In genomic region chr15:103015406-103016166, GRCm38 (mm10) we compare ENCODE assay signal across 12 mouse cellular contexts. TPM values are rescaled to one million over a fixed set of nuclear protein-coding genes. Genes with fewer than 3 reads are reported as not detected.
DNase-seq lines count a peak whose midpoint lies in the region; ATAC-seq and TF ChIP-seq lines count a peak whose summit lies in the region.
"Had no signal": no experiment of that assay in that cellular context is flagged by ENCODE, and none has a peak within 500 bp of the region (broad histone marks: within the 10 kb centered on the region; RNA-seq: fewer than 3 reads in every experiment).

No protein-coding gene starts in this region.

- no peaks in the 10 kb centered on the region; the same call in none of the 2 replicates for H3K36me3 ChIP-seq in kidney, embryonic 14.5 days (ENCODE audit: control insufficient read depth, insufficient read depth, low read length)
- H3K36me3 ChIP-seq in kidney, adult 2 months (ENCODE audit: control insufficient read depth, insufficient read depth, low read length): no peaks in the 10 kb centered on the region
- no peaks in the 10 kb centered on the region for H3K36me3 ChIP-seq in hindbrain, embryonic 10.5 days
- no peaks in the 10 kb centered on the region for H3K36me3 ChIP-seq in limb, embryonic 15.5 days
- H3K36me3 ChIP-seq: liver, embryonic 15.5 days had no signal

- no peak for TF ChIP-seq POLR2A in kidney, adult 2 months (IDR thresholded peaks at IDR 0.05; ENCODE audit: low read depth, low read length)

- H3K27ac ChIP-seq in kidney, embryonic 14.5 days (ENCODE audit: low read depth, low read length): peak overlapping the region; percentile 97
- no peak overlapping the region for H3K27ac ChIP-seq in kidney, adult 2 months (ENCODE audit: insufficient read depth, low read depth, low read length)
- no peak overlapping the region for H3K27ac ChIP-seq in hindbrain, embryonic 10.5 days
- no peak overlapping the region for H3K27ac ChIP-seq in limb, embryonic 15.5 days
- H3K27ac ChIP-seq in left cerebral cortex, adult 2 months: no peak overlapping the region
- H3K27ac ChIP-seq: liver, embryonic 15.5 days had no signal

- peak overlapping the region; percentile 54; the same call in 1 of the 2 replicates for H3K9ac ChIP-seq in kidney, embryonic 14.5 days (ENCODE audit: low read depth, low read length)
- no peak overlapping the region for H3K9ac ChIP-seq in limb, embryonic 15.5 days
- H3K9ac ChIP-seq: liver, embryonic 15.5 days had no signal

- H3K9me3 ChIP-seq in kidney, embryonic 14.5 days (ENCODE audit: control insufficient read depth, low read length): no peaks in the 10 kb centered on the region
- no peaks in the 10 kb centered on the region for H3K9me3 ChIP-seq in hindbrain, embryonic 10.5 days
- H3K9me3 ChIP-seq in limb, embryonic 15.5 days: no peaks in the 10 kb centered on the region
- H3K9me3 ChIP-seq: liver, embryonic 15.5 days had no signal

- TF ChIP-seq CTCF in kidney, adult 2 months (conservative IDR thresholded peaks at IDR 0.05; ENCODE audit: insufficient read depth, insufficient read length, low read depth, low read length): no peak
- no peak for TF ChIP-seq CTCF in left cerebral cortex, adult 2 months (IDR thresholded peaks at IDR 0.05)

- H3K4me1 ChIP-seq in kidney, embryonic 14.5 days (ENCODE audit: control insufficient read depth, insufficient read depth, low read length): peaks cover 71% of the 10 kb centered on the region
- no peaks in the 10 kb centered on the region for H3K4me1 ChIP-seq in kidney, adult 2 months (ENCODE audit: control insufficient read depth, insufficient read depth, low read length)
- H3K4me1 ChIP-seq in hindbrain, embryonic 10.5 days (replicated peaks): peaks cover 5% of the 10 kb centered on the region; the same call in 1 of the 2 replicates
- H3K4me1 ChIP-seq in limb, embryonic 15.5 days: peaks cover 37% of the 10 kb centered on the region
- H3K4me1 ChIP-seq: liver, embryonic 15.5 days had no signal

- 17% methylated on average over 19 of the region's 19 CpGs for WGBS in kidney, embryonic 14.5 days
- whole genome bisulfite sequencing in kidney, adult 2 months: 70% methylated on average over 19 of the region's 19 CpGs
- WGBS in hindbrain, embryonic 10.5 days: 1% methylated on average over 19 of the region's 19 CpGs
- 13% methylated on average over 19 of the region's 19 CpGs for WGBS in limb, embryonic 15.5 days

- ATAC-seq in kidney, embryonic 14.5 days (ENCODE audit: low FRiP score, low TSS enrichment): no peak
- ATAC-seq in limb, embryonic 15.5 days (ENCODE audit: insufficient number of reproducible peaks, low FRiP score, low TSS enrichment, low read depth): no peak

- intact Hi-C loops in left cerebral cortex, adult 2 months (cut with DNase I): loop anchor here (10.0 kb wide), 1 partner anchor 299 kb away; the partner anchor contains the start of gene Gpr84

- H3K4me3 ChIP-seq in kidney, embryonic 14.5 days (ENCODE audit: low read length): peak overlapping the region; percentile 40
- no peak overlapping the region for H3K4me3 ChIP-seq in kidney, adult 2 months (ENCODE audit: insufficient read depth, low read depth, low read length)
- H3K4me3 ChIP-seq in hindbrain, embryonic 10.5 days: peak overlapping the region; percentile 26; the same call in 1 of the 2 replicates
- no peak overlapping the region for H3K4me3 ChIP-seq in limb, embryonic 15.5 days
- H3K4me3 ChIP-seq in left cerebral cortex, adult 2 months: no peak overlapping the region
- H3K4me3 ChIP-seq: liver, embryonic 15.5 days had no signal

- H3K4me2 ChIP-seq in kidney, embryonic 14.5 days (replicated peaks; ENCODE audit: low read depth, low read length): peak overlapping the region; percentile 61
- peak overlapping the region; percentile 69; the same call in 1 of the 2 replicates for H3K4me2 ChIP-seq in limb, embryonic 15.5 days
- H3K4me2 ChIP-seq: liver, embryonic 15.5 days had no signal

- peaks cover 16% of the 10 kb centered on the region for H3K27me3 ChIP-seq in kidney, embryonic 14.5 days (ENCODE audit: control insufficient read depth, insufficient read depth, low read length)
- H3K27me3 ChIP-seq in kidney, adult 2 months (replicated peaks; ENCODE audit: control insufficient read depth, insufficient read depth, low read length): 0 out of 2 replicates have a peak, but pooled peaks cover 2% of the 10 kb centered on the region
- peaks cover 100% of the 10 kb centered on the region for H3K27me3 ChIP-seq in hindbrain, embryonic 10.5 days (ENCODE audit: insufficient read depth, poor library complexity, severe bottlenecking)
- H3K27me3 ChIP-seq in limb, embryonic 15.5 days: peaks cover 97% of the 10 kb centered on the region

- no peak for DNase-seq in kidney, adult 2 months
- peak; percentile 49 for DNase-seq in NIH3T3 (ENCODE audit: low read depth)
- peak; percentile 51 for DNase-seq in hindbrain, embryonic 10.5 days (ENCODE audit: low spot score)
- no peak for DNase-seq in left cerebral cortex, adult 2 months (ENCODE audit: extremely low spot score in 1 of 2, low spot score in 2 of 2)
- DNase-seq in cerebellum, postnatal 25 days: no peak
- DNase-seq: gastrocnemius, postnatal 10 days had no signal

RNA-seq across cellular contexts. Expression of gene Hoxc4, which starts 3.1 kb away (rescaled TPM):
- 7.4 and 8.6 TPM in 2 replicates for polyA plus RNA-seq in kidney, embryonic 14.5 days (2014; fragmentation: Nextera tagmentation; extraction: Ambion mirVana)
- polyA plus RNA-seq in kidney, adult 2 months (2012; rRNA removed): 2.5 and 2.7 TPM in 2 replicates
- 1.5 and 29.6 TPM in 2 replicates for polyA plus RNA-seq in hindbrain, embryonic 10.5 days (2016; fragmentation: Nextera tagmentation; extraction: Ambion mirVana)
- polyA plus RNA-seq in limb, embryonic 15.5 days (2015; fragmentation: Nextera tagmentation; extraction: Ambion mirVana): 1.7 and 2.7 TPM in 2 replicates
- total RNA-seq in left cerebral cortex, adult 2 months (2021): not detected
- total RNA-seq: layer of hippocampus, adult 8-10 months had no signal
- polyA plus RNA-seq: midbrain, postnatal 0 days had no signal

RNA-seq across cellular contexts. Expression of gene Hoxc6, which starts 17.5 kb away (rescaled TPM):
- polyA plus RNA-seq in kidney, embryonic 14.5 days (2014; fragmentation: Nextera tagmentation; extraction: Ambion mirVana): 12.3 and 16.1 TPM in 2 replicates
- 24.7 and 25.4 TPM in 2 replicates for polyA plus RNA-seq in kidney, adult 2 months (2012; rRNA removed)
- polyA plus RNA-seq in hindbrain, embryonic 10.5 days (2016; fragmentation: Nextera tagmentation; extraction: Ambion mirVana): not detected in 2 replicates
- 1.7 and 2.3 TPM in 2 replicates for polyA plus RNA-seq in limb, embryonic 15.5 days (2015; fragmentation: Nextera tagmentation; extraction: Ambion mirVana)
- not detected for total RNA-seq in left cerebral cortex, adult 2 months (2021)
- total RNA-seq: layer of hippocampus, adult 8-10 months; midbrain, postnatal 0 days had no signal
- polyA plus RNA-seq: midbrain, postnatal 0 days had no signal

RNA-seq across cellular contexts. Expression of gene Hoxc8, which starts 25.2 kb away (rescaled TPM):
- polyA plus RNA-seq in kidney, embryonic 14.5 days (2014; fragmentation: Nextera tagmentation; extraction: Ambion mirVana): 12.6 and 13.8 TPM in 2 replicates
- polyA plus RNA-seq in kidney, adult 2 months (2012; rRNA removed): 3.4 and 4.0 TPM in 2 replicates
- polyA plus RNA-seq in hindbrain, embryonic 10.5 days (2016; fragmentation: Nextera tagmentation; extraction: Ambion mirVana): not detected in 2 replicates
- polyA plus RNA-seq in limb, embryonic 15.5 days (2015; fragmentation: Nextera tagmentation; extraction: Ambion mirVana): 1.5 and 3.0 TPM in 2 replicates
- total RNA-seq in left cerebral cortex, adult 2 months (2021): not detected
- total RNA-seq: layer of hippocampus, adult 8-10 months; midbrain, postnatal 0 days had no signal
- polyA plus RNA-seq: brain, embryonic 14.5 days; midbrain, postnatal 0 days had no signal

RNA-seq across cellular contexts. Expression of gene Hoxc9, which starts 39.3 kb away (rescaled TPM):
- 10.3 and 10.7 TPM in 2 replicates for polyA plus RNA-seq in kidney, embryonic 14.5 days (2014; fragmentation: Nextera tagmentation; extraction: Ambion mirVana)
- polyA plus RNA-seq in kidney, adult 2 months (2012; rRNA removed): 5.5 and 7.3 TPM in 2 replicates
- not detected in 2 replicates for polyA plus RNA-seq in hindbrain, embryonic 10.5 days (2016; fragmentation: Nextera tagmentation; extraction: Ambion mirVana)
- polyA plus RNA-seq in limb, embryonic 15.5 days (2015; fragmentation: Nextera tagmentation; extraction: Ambion mirVana): 0.93 and 1.3 TPM in 2 replicates
- total RNA-seq in left cerebral cortex, adult 2 months (2021): not detected
- total RNA-seq: layer of hippocampus, adult 8-10 months; midbrain, postnatal 0 days had no signal
- polyA plus RNA-seq: brain, embryonic 14.5 days; liver, embryonic 15.5 days; midbrain, postnatal 0 days had no signal

RNA-seq across cellular contexts. Expression of gene Hoxc5, which starts 48.3 kb away (rescaled TPM):
- 5.1 and 5.8 TPM in 2 replicates for polyA plus RNA-seq in kidney, embryonic 14.5 days (2014; fragmentation: Nextera tagmentation; extraction: Ambion mirVana)
- 4.0 and 4.1 TPM in 2 replicates for polyA plus RNA-seq in kidney, adult 2 months (2012; rRNA removed)
- polyA plus RNA-seq in hindbrain, embryonic 10.5 days (2016; fragmentation: Nextera tagmentation; extraction: Ambion mirVana): 0.37 and 10.8 TPM in 2 replicates
- 2.3 TPM in 2 replicates for polyA plus RNA-seq in limb, embryonic 15.5 days (2015; fragmentation: Nextera tagmentation; extraction: Ambion mirVana)
- not detected for total RNA-seq in left cerebral cortex, adult 2 months (2021)
- total RNA-seq: layer of hippocampus, adult 8-10 months had no signal
- polyA plus RNA-seq: midbrain, postnatal 0 days had no signal

Comparison
In these comparisons a context has a peak if more than half of its experiments do, and no peak if none do; other contexts are left out.
1. H3K4me3 ChIP-seq: peak in kidney, embryonic 14.5 days (single experiment) and hindbrain, embryonic 10.5 days (single experiment); none in kidney, adult 2 months (single experiment), limb, embryonic 15.5 days (single experiment) and left cerebral cortex, adult 2 months (single experiment).
2. DNase-seq: peak in NIH3T3 (single experiment) and hindbrain, embryonic 10.5 days (single experiment); none in kidney, adult 2 months (single experiment), left cerebral cortex, adult 2 months (0 of 2) and cerebellum, postnatal 25 days (0 of 2).